Mouse (Mus musculus): ENCODE data around the gene Oprd1.
A peak's percentile ranks its signal among the peaks of the same experiment; 100 is the strongest.

Gene Oprd1

DNA sequence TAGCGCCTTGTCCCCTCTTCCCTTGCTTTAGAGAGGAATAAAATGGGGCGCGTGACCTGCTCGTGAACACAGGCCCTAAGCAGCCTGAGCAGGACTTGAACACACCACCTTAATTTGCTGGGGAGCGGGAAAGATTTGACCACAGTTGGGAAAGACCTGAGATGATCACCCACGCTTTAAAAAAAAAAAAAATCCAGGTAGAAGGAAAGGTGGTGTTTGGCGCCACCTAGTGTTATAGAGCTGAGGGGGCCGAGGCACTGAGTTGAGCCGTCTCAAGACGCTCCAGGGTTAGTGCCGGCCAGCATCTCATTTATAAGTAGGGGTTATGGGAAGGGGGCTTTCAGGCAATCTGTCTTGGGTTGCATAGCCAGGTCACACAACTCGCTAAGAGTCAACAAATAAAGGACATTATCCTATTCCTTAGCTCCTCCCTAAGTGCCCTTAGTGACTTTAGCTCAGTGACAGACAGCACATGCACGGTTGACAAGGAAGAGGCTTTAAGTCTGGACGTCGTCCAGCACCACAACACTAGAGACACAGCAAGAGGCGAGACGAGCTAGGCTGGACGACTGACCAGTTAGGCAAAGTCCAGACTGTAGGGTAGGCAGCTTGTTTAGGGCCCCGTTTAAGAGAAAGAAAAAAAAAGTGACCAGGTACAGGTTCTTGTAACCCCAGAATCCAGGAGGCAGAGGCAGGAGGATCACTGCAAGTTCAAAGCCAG, 64.6 kb downstream of the Oprd1 start:
- peak in 1 of 2 experiments; percentile 65 for DNase-seq (ENCODE audit: low spot score in 2 of 2)

DNA sequence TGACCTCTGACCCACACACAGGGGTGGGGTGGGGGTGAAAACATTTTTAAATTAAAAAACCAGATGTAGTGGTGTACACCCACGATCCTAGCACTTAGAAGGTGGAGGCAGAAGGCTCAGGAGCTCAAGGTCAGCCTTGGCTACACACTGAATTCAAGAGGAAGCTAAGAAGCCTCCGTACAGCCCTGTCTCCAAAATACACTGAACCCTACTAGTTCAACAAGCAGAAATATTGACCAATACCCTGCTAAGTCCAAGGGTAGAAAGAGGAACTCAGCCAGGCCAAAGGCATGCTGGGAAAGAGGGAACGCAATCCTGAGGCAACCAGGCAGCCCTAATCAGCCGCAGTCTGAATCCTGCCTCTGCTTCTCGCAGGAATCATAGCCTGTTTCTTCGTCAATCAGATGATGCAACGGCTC, 66.0 kb downstream of the Oprd1 start:
- DNase-seq (ENCODE audit: low spot score in 2 of 2) = no peak

DNA sequence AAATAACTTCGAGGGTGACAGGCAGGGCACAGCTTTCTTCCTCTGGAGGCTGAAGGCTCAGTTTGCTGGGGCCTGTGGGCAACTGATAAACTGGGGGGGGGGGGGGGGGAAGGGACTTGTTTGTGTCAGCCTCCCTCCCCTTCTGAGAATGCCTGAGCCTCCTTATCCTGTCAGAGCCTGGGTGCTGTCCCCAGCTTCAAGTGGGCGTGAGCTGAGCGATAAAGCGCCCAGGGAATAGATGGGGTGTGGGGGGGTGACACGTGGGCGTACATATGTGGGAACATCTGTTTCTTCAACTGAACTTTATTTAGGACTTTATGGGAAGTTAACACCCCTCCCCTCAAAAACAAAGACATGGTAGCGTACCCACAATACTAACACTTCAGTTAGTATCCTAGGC, 66.8 kb downstream of the Oprd1 start:
- DNase-seq (ENCODE audit: low spot score in 2 of 2) = no peak

DNA sequence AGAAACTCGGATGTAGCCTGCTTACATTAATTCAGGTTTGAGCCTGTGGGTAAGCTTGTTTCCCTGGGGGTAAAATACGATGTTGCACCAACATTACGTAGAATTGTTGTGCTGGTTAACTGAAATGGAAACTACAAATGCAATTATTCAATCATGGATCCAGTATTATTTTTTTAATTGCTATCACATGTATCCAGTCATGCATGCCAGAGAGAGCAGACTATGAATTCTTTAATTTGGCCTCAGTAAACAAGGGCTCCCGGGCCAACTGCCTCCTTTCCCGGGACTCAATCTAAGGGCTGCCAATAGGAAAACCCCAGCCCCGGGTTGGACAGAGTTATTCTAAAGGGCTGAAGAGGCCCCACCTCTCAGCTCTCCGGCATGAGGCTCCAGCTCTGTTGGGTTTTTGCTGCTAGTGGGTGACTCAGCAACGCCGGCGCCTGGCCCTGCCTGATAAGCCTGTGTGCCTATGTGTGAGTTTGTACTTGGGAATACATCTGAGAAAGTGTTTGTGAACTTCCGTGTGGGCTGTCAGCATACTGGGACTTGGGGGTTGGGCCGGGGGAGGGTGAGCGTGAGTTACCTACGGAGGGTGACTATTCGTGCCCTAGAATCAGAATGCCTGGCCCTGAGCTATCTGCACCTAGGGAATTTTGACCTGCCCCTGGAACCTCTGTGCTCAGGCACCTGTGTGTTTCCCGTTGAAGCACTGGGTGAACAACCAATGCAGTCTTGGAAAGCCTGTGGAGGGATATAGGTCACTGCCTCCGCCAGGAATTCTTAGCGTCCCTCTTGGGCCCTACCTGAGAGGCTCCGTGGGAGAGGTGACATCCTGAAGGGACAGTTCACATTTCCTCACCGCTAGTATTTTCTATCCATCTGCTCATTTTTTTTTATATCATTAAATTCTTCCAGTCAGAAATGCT, 67.5 kb downstream of the Oprd1 start:
- DNase-seq (ENCODE audit: low spot score in 2 of 2) = no peak

DNA sequence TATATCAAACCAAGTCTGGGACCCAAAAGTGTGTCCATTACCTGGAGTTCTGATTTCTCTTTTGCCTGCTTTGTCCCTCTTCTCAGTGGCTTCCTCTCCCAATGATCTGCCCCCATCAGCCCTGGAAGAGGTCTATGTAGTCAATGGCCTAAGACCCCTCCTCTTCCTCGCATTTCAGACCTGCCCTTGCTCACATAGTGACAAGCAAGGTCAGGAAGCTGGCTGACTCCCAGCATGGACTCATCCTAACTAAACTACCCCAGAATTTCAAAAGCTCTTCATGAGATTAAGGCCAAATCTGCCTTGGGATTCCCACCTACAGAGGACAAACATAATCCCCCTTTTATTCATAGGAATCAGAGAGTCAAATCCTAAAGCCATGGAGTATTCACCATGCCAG, 68.5 kb downstream of the Oprd1 start:
- no peak for DNase-seq (ENCODE audit: low spot score in 2 of 2)

DNA sequence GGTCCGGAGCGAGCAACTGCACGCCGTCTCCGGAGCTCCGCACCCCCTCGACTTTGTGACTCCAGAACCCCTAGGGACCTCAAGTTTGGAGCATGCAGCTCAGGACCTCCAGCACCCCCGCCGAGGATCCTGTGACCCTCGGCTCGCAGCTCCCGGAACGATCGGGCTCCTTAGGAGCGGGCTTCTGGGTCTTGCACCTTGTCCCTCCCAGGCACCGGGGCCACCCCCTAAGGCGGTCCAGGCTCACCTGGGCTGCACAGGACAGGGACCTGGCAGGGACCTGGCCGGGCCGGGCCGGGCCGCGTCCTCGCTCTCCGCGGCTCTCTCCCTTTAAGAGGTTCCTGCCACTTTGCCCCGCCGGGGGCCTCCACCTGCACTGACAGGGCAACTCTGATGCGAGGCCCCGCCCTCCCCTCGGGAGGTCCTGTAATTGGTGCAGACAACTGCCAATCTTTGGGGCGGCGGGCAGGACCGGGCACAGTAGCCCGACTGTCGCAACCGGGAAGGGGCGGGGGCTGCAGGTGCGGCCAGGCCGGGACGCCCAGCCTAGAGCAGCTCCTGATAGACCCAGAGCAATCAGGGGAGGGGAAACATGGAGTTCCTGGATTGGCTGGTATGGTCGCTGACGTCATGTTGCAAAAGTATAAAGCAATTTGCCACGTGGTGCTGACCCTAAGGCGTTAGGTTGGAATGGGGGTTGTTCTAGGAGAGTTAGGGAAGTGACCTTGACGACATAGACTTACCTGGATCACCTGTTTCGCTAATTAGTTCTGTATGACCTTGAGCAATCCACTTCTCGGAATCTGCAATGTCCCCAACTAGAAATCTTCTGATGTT, 69.1 kb downstream of the Oprd1 start, which contains the start of gene Epb41:
Gene Epb41, minus strand, starts transcription at position 389 of the 837 bp plus-strand sequence.
- peak; percentile 88 to 90 for DNase-seq (ENCODE audit: low spot score in 2 of 2)

DNA sequence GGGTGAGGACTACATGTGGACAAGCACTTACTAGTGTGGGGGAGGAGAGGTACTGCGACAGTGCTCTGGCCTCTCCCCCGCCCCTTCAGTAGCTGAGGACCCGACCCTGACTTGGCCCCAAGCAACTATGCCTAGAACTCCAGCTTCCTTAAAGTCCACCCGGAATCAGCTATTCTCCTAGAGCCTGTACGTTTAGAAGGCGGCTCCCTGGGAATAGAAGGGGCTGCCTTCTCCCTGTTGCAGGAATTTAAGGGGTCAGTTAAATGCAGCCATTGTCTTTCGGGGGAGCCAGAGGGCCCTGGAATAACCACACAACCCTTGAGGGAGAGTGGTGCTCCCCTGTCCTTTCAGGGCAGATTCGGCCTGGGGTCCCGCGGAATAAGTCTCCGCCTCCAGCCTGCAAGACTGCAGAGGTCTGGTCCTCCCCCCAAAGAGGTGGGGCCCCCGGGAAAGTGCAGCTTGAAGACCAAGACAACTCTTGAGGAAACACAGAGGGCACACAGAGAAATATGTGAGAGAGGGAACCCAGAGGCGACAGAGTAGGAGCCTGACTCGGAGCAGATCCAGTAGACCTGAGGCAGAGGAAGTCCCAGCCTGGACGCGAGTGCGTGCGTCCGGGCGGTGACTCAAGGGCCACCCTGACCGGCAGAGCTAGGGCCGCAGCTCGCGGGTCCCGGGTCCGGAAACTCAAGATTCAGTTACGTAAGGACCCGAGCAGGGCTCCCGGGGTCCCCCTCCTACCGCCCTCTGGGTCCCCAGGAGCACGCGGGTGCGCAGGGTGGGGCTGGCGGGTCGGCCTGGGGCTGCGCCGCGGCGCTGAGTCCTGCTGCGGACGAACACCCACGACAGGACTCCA, 70.0 kb downstream of the Oprd1 start, which contains the start of gene Gm10300:
Gene Gm10300, plus strand, starts transcription at position 621 of the 856 bp plus-strand sequence.
- no peak for DNase-seq (ENCODE audit: low spot score in 2 of 2)

DNA sequence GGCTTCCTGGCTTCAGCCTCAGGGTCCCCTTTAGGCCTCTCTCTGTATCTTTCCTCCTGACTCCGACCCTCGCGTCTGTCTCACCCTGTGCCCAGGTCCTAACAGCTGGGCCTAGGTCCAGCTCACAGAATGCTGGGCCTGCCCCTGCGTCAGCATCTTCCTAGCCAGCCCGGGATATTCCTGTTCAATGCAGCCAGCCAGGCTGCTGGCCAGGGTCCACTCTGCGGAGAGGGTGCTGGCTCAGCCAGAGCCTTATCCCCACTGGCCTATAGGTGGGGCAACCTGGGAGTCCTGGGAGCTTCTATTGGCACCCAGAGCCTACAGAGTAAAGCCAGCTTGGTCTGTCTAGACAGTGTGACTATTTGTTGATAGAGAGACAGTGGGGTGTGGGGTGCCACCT, 71.3 kb downstream of the Oprd1 start:
- DNase-seq (ENCODE audit: low spot score in 2 of 2) = no peak

DNA sequence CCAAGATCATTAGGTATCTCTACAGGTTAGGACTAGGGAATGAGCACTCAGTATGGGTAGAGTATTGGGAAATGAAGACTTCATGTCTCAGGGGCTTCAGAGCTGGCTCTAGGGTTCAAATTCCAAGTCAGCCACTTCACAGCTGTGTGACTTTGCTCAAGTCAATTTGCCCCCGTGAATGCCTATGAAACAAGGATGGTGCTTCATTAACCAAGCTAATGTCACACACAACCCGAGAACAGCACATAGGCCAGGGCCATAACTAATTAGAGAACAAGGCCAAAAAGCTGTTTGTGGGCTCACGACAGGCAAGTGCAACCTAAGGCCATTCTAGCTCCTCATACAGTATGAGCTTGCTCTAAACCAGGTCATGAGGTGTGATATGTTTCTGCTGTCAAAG, 72.1 kb downstream of the Oprd1 start:
- no peak for DNase-seq (ENCODE audit: low spot score in 2 of 2)

DNA sequence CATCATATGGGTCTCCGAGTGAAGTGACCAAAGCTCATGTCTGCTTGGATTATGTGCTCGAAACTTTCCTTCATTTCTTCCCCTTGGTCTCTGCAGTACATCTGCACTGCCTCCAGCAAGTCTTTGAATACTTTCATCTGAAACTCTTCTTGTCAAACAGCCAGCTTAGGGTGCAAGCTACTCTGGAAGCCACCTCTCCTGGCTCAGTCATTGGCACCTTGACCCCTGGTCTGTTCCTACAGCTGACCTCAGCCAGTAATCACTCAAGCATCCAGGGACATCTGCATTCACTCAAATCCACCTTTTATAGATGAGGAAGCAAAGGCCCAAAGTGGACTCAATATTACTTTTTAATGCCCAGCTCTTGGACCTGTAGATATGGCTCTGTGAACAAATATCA, 72.6 kb downstream of the Oprd1 start:
- DNase-seq (ENCODE audit: low spot score in 2 of 2) = no peak

DNA sequence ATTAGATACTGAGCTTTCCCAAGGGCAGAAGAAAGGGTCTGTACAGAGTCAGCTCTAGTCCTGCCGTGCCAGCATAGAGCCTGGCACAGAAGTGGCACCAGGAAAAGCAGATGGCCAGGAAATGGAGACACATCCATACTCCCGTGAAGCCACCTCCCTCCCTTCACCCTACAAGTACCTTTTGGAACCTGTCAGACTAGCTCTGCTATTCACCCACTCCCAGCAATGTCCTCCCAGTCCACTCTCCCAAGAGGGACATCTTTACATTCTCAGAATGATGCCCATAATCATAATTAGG, 76.4 kb downstream of the Oprd1 start:
- DNase-seq (ENCODE audit: low spot score in 2 of 2) = no peak

DNA sequence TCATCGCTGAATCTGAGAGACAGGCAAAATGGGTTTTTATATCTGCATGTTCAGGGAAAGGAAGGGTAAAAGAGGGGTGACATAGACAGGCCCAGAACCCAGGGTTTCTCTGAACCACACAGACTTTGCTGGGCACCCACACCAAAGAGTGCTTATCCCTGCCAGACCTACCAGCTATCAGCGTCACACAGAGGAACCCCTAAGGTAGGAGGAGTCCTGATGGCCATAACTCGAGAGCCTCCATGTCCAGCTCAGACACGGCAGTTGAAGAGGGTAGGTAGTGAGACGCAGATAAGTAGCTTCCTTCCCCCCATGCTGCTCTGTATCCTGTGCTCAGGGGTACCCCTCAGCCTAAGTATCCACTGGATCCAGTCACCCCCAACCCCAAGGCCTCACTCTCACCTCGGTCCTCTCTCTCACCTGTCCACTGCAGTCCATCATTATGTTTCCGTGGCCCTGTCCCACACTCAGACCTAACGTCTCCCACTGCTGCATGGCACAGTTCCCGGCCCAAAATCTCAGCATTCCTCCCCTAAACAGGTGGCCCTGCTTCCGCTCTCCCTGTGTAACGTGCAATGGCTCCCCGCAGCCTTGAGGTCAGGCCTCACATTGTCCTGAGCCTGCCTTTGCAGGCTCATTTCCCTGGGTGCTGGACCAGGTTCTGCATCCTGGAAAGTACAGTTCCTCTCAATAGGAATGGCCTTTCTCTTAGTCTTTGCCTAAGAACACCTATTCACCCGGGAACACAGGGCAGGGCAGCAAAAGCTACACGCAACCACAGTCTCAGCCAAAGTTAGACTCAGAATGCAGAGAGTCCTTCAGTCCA, 77.0 kb downstream of the Oprd1 start:
- no peak for DNase-seq (ENCODE audit: low spot score in 2 of 2)

DNA sequence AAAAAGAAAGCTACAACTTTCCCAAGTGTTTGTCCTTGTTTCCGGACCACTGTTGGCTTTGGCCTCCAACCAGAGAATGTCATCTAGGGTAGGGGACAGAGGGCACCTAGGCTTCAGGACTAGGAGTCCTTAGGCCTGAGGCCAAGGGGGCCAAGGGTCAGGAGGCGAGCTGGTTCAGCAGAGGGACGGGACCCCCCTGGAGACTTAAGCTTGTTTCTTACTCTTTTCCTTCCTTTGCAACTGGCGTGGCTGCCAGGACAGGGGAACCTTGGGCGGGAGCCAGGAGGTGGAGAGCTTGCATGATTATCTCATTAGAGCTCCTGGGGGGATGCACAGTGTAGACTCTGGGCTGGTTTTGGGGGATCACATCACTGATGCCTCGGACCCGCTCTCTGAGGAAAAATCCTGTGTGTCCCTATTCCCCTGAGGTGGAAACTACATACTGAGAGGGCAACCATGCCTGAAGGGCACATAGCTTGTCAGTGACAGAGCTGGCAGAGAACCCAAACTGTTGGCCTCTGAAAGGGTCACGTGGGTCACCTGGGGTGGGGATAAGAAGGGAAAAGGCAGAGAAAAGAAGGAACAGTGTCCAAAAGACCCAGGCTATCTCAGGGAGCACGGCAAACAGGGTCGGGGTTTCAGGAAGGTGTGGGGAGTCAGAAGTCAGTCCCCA, 78.0 kb downstream of the Oprd1 start:
- no peak for DNase-seq (ENCODE audit: low spot score in 2 of 2)

DNA sequence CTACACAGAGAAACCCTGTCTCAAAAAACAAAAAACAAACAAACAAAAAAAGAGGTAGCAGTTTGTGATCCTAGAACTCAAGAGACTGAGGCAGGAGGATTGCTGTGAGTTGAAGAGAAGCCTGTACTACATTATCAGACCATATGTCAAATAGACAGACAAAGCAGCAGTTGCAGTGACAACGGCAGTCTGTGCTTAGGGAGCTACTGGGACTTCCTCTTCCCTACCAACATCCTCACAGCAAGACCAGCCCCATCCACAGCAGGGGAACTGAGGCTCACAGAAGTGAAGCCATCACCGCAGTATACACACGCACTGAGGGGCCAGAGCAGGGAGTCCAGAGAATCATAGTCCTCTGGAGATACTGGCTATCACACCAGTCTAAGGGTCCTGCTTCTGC, 78.7 kb downstream of the Oprd1 start:
- no peak for DNase-seq (ENCODE audit: low spot score in 2 of 2)

DNA sequence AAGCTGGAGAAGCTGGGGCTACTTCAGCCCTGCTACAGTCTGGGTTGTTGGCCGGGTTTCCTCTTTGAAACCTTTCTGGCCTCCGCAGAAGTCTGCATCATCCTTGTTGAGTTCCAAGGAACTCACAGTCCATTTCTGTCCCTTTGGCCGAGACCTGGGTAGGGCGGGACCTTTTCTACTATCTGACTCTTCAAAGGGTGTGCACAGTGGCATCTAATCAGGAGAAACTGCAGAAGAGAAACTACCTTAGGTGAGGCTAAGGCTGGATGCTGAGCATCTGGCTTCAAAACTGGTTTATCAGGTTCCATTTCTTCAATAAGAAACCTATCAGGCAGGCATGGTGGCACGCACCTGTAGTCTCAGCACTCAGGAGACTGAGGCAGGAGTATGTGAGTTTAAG, 79.7 kb downstream of the Oprd1 start:
- no peak for DNase-seq (ENCODE audit: low spot score in 2 of 2)

DNA sequence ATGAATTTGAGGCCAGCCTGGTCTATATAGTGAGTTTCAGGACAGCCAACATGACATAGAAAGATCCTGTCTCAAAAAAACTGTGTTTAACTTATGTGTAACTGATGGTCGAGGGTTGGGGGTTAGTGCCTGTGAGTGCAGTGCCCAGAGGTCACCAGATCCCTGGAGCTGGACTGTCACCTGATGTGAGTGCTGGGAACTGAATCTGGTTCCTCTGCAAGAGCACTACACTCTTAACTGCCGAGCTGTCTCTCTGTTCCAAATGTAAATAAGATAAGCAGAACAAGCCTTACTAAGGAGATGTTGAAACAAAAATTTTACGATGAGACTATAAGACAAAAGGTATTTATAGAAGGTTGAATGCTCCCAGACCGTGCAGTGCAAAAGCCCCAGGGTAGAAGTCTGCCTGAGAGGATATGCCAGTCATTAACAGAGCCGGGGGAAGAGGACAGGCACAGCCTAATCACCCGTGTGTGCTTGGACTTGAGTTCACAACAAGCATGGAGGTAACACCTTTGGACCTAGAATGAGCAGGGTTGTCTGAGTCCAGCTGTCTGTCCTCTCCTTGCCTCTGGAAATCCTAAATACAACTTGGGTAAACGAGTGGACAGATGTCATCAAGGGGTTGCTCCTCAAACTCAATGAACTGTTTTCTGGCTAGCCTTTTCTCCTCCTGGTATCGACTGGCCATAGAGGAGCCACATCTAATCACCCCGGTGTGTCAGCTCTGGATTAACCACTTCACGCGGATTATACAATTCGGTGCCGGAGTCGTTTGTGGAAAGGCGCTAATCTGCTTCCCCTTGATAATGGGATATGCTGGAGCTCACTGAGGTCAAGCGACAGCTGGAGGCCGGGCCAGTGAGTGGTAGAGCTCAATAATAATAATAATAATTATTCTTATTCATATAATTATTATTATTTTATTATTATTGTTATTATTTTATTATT, 81.1 kb downstream of the Oprd1 start:
- DNase-seq (ENCODE audit: low spot score in 2 of 2) = no peak

DNA sequence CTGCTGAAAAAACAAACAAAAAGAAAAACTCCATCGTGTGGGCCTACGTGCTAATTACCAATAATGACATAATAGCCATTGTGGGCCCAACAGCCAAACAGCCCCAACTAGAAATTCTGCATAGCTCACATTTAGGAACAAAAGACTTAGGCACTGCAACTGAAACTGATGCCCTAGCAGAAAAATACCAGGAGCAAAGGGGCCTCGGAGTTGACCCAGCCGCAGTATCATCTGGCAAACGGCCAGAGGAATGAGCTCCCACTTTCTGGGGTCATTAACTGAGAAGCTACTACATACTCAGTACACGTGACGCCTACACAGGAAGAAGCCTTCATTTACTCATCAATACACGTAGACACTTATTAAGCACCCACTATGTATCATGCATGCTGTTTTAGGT, 82.0 kb downstream of the Oprd1 start:
- DNase-seq (ENCODE audit: low spot score in 2 of 2) = no peak
